Mouse (Mus musculus) frontal cortex, adult 2 months (tissue): ENCODE measurements around the gene Hmox1. TPM values are rescaled to one million over a fixed set of nuclear protein-coding genes. Genes with fewer than 3 reads are reported as not detected.

Experiments
- DNase-seq, 2 experiments: peaks; one replicate each; pipeline ENCODE4 v3.0.0; 2022; ENCODE audit warnings: low spot score in 1 of 2; ENCODE audit errors: extremely low spot score in 1 of 2
- polyA plus RNA-seq: library from polyadenylated mRNA; depleted of rRNA; stranded (reverse); fragments of >200 nt; gene quantifications from 2 replicates; pipeline ENCODE4 v1.2.3, GENCODE M21; 2012

Gene Hmox1
- polyA plus RNA-seq, 1 experiment: 9.8 TPM

DNA sequence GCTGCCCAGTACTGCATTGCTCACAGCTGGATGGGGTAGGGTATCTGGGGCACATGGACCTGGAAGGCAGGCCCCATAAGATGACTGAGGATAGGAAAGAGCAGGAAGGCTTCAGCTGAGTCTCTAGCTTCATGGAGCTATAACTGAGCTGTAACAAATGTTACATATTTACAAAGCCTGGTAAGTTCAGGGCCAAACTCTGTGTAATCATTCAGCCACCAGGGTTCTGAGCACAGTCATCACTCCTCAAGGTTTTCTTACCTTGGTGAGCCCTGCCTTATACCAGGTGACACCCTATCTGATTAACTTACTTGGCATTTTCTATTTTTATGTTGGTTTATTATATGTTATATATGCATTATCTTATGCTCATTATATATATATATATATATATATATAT is 6.3 kb upstream of the Hmox1 start:
- DNase-seq: no peak

DNA sequence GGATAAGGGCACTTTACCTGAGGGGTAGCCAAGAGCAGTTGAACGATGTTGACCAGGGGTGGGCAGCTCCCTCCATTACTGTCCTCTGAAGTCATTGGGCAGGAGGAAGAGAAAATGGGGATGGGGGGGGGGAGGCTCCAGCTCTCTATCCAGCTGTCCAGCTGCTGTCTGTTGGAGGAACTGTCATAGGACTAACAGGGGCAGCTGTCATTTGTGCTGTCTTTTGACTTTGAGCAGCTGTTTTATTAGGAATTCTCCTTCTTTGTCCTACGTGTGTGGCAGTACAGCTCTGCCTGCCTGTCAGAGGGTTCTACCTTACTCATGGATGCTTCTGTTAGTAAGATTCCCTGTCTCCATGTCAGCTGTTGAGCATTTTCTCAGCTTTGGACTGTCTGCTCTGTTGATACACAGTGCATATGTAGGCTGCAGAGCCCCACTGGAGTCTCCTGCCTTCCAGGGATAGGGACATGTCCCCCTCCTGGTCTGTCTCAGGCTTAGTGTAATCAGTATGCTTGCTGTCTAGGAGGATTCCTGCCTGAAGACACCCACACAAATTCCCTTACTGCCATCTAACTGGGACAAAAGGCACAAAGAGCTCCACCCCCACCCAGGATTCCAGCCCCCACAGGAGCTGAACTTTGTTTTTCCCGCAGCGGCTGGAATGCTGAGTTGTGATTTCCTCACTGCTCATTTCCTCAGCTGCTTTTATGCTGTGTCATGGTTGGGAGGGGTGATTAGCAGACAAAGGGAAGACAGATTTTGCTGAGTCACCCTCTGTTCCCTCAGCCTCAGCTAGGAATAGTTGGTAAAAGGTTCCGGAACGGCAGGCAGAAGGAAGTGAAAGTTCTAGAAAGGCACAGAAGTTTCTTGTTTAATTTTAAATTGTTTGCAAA is 4.2 kb upstream of the Hmox1 start:
- peak; percentile 76 to 88 for DNase-seq

DNA sequence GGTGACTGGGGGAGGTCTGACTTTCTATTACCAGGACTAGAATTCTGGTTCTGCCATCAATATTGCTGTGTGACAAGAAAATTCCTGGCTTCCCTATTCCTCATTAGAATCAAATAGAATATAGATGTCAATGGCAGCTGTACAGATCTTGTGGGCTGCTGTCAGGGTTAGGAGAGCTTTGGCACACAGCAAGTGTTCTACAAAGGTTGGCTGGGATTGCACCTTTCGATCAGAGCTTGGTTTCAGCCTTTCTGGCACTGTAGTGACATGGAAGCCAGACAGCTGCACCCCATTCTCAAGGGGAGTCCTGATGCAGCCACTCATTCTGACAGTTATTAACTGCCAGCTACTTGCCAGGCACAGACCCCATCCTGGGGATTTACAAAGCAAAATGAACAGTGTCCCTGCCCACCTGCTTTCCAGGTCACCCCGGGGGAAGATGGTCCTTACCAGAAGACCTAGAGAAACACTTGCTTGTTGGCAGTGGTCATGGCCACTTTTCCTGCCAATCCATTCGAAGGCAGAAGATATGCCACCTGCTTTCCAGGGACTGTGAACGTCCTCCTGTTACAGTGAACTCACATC is 2.5 kb upstream of the Hmox1 start:
- DNase-seq: no peak

DNA sequence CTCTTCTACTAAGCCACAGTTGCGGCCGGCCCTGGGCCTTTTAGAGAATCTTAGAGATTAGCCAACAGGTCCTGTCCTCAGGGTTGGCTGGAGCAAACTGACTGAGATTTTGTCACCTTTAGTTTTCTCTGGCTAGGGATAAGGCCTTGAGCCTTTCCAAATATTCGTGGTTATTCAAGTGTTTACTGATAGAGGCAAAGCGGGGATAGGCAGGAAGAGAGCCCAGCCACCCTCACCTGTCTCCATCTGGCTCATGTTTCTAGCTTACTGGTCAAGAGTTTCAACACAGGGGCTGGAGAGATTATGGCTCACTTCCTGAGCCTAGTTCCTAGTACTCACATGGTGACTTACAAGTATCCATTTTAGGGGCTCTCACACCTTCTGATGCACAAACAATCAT is 9.5 kb downstream of the Hmox1 start:
- DNase-seq: no peak

DNA sequence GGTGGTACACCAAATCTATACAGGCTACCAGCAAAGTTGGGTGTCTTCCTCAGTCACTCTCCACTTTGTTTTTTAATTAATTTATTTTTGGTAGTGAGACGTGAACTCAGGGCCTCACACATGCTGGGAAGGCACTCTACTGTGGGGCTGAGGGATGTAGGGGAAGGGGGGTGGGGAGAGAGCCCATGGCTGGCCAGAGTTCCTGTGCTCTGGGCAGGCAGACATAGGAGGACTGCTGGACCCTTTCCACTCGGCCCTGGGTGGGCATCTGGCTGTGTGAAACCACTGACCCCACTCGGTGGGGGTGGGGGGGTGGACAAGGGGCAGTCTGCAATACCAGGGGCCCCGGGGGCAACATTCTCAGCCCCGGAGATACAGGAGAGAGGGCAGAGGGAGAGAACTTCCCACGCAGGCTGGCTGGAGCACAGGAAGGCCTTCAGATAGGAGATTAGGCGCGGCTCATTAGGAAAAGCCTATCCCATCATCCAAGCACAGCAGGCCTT is 10.0 kb downstream of the Hmox1 start:
- DNase-seq: no peak

DNA sequence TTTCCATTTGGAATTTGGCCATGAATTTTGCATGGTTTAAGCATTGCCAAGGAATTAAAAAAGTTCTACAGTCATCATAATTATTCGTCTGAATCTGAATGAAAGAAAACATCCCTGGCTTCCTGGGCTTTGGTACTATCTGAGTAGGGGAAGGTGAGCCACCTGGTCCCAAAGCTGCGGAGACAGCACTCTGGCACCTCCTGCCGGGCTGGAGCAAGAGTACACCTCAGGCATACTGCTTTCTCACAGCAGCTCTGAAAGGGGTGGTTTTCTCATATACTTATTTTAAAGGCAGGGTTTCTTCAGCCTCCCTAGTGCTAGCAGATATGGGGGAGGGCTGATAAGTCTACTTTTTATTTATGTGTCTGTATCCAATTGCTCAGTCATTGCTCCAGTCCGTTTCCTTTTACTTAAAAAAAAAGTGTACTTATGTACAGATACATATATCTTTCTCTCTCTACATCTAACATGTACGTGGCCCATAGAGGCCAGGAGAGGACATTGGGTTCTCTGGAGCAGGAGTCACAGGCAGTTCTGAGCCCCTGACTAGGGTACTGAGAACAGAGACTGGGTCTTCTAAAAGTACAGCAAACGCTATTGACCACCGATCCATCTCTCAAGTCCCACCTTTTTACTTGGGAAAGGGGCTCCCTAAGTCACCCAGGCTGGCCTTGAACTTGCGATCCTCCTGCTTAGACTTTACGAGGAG is 15.3 kb downstream of the Hmox1 start:
- DNase-seq: peak; percentile 36 to 83

DNA sequence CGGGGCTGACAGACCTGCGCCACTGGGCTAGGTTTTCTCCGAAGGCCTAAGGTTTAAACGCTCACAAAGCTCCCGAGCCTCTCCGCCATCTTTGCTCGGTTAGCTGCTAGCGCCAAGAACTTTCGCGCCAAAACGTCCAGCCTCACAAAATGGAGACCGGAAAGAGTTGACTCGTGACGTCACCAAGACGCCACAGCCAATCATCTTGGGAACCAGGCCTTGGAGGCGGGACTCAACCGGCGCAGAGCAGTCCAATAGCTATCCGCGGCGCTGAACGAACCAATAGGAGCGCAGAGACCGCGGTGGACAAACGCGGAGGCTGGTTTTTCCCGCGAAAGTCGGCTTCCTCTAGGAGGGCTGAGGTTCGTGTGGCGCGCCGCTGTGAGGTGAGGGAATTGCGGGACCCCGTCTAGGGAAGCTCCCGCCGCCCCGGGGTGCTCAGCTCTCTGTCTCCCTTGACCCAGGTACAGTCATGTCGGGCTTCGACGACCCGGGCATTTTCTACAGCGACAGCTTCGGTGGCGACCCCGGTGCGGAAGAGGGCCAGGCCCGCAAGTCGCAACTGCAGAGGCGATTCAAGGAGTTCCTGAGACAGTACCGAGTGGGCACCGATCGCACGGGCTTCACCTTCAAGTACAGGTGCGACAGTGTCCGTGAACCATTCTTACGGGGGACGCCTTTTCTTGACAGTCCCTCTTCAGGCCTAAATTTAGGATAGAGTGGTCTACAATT is 16.0 kb downstream of the Hmox1 start, which contains the start of gene Mcm5:
TSS of gene Mcm5 (plus strand) at position 334 of the 732 bp plus-strand sequence.
- DNase-seq: peak; percentile 99 to 100

DNA sequence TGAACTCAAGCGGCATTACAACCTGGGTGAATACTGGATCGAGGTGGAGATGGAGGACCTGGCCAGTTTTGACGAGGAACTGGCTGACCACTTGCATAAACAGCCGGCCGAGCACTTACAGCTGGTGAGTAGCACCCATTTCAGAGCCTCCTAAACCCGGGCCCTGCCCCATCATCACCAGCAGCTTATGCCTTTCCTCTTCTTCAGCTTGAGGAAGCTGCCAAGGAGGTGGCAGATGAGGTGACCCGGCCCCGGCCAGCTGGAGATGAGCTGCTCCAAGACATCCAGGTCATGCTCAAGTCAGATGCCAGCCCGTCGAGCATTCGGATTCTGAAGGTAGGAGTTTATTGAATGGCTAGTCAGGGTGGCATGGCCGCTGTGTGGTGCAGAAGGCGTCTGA is 16.7 kb downstream of the Hmox1 start:
- no peak for DNase-seq

DNA sequence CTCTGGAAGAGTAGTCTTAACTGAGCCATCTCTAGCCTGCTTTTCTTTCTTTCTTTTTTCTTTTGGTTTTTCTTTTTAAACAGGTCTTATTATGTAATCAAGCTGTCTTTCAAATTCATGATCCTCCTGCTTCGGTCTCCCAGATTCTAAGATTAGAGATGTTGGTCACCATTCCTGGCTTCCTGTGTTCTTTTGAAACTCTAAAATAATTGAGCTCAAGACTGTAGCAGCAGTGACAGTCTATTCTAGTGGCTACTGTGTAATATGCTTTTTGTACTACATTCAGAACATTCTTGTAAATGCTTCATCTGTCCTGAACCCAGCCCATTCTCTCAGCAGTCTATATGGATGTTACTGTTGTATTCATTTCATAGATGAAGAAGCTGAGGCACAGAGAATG is 25.1 kb downstream of the Hmox1 start:
- DNase-seq: no peak

DNA sequence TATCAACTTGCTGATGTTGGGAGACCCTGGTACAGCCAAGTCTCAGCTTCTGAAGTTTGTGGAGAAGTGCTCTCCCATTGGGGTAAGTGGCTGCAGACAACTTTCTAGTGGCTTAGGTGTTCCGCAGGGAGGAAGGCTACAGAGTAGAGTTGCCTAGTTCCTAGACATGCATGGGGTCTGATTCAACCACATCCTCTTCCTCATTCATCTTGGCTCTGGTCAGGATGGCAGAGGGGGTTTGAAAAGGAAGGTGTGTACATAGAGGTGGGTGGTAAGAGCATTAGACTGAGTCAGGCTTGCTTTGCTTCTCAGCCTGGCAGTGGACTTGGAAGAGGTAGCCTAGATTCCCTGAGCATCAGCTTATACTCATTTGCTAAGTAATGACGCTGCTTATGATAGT is 25.9 kb downstream of the Hmox1 start:
- DNase-seq: no peak

DNA sequence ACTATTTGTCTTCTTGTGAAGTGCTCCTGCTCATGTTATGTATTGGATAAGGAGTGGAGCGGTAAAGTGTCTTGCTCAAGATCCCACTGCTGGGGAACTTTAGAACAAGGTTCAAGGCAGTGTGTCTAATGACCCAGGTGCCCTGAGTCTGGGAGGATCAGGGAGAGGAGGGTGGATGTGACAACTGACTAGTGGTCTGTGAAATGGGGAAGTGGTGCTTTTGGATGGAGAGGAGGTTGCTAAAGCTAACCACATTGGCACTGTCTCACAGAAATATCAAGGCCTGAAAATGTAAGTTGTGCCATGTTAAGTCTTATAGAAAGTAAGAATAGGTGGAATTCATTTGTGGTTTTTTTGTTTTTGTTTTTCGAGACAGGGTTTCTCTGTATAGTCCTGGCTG is 26.3 kb downstream of the Hmox1 start:
- no peak for DNase-seq

DNA sequence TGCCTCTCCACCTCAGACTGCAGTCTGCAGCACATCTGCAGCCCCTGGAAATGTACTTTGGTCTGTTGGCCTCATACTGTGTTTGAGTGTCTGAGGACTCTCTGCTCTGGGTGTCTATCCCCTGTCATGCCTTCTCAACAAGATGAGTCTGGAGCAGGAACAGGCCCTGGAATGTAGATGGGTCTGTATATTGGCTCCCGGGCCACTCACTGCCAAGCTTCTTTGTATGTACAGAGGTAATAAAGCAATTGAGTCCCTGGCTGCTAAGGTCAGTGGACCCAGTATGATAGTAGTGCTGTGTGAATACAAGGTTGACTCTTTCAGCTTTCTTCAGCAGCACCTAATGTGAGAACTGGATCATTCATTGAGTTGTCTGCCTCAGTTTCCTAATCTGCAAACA is 34.0 kb downstream of the Hmox1 start:
- no peak for DNase-seq

DNA sequence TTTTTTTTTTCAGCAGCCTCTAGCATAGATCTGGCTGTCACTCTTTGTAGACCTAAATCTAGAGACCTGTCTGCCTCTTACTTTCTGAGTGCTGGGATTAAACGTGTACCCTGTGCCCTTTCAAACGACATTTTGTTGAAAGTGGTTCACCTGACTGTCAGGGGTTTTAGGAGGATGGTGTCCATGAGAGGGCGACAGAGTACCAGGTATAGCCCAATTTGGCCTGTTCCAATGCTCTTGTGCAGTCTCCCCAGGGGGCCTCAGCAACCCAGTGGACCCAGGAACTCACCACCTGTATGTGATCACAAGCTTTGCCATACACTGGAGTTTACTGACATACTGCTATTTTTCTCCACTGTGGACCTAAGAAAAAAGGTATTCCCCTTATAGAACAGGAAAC is 39.1 kb downstream of the Hmox1 start:
- peak in 1 of 2 experiments; percentile 80 for DNase-seq

DNA sequence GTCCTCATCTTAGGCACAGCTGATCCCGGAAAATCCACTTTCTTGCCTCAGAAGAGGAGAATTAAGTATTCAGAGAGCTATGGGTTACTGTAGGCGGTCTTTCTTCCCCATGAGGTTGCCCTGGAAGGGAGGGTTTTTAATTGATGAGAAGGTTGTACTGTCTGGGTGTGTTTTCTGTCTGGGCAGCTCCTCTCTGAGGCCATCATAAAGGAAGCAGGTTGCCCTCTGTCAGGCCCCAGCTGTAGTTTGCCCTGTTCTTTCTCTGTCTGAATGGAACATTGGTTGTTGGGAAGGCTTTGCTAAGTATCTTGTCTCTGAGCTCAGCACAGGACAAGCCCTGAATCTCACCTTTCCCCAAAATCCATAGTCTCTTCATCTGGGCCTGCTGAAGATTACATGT is 40.0 kb downstream of the Hmox1 start:
- no peak for DNase-seq

DNA sequence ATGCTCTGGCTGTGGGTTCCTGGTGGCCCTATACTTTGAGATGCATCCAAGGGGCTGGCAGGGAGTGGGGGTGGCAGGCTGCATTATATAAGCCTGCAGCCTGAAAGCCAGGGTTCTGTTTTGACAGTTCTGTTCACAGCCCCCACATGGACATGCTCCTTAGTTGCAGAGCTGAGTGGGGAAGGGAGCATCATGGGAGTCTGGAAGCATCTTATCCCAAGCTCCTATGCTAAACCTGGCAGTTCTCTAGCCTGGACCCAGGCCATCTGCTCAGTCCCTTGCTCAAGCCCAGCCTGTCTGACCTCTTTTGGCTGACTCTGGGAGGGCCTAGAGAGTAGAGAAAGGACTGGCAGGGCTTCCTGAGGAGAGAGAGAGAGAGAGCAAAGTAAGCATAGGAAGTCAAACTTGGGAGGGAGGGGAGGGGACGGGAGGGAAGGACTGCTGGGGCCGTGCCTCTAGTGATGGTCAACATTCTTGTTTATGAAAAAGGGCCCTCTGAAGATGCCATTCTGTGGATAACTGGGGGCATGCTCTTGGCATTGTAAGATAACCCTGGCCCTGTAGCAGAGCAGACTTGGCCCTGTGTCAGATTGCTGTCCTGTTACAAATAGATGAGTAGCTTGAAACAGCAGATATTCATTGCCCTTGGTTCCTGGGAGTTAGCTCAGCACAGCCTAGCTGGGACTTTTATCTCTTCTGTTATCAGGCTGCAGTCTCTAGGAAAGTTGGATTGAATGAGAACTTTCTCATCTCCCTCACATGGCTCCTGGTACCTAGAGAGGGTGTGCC is 41.4 kb downstream of the Hmox1 start:
- DNase-seq: peak; percentile 59 to 76

DNA sequence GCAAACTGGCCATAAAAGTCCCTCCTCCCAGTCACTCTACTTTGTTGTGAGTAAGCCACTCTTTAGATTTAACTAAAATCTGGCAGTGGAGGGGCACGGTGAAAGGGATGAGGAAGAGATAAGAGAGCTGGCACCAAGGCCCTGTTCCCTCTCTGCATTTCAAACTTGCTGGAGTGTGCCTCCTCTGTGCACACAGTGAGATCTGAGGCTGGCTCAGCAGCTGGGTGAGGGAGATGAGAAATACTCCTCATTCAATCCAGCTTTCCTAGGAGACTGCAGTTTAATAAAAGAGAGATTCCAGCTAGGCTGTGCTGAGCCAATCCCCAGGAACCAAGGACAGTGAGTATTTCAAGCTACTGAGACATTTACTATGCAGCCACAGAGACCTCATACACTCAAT is 42.3 kb downstream of the Hmox1 start:
- no peak for DNase-seq

DNA sequence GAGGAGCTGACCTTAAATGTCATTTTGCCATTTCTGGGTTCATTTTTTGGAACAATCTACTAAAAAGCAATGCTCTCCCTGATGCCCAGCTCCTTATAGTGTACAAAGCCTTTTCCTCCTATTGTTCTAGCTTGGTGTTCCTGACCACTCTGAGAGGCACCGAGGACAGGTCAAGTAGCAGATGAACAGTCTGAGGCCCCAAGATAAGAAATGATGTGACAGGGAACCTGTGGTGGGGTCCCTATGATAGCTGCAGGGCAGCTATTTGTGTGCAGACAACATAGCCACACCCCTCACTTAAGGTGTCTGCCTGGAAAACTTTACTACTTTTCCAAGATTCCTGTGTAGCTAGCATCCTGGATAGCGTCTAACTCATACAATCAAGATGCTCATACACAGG is 42.8 kb downstream of the Hmox1 start:
- DNase-seq: no peak

DNA sequence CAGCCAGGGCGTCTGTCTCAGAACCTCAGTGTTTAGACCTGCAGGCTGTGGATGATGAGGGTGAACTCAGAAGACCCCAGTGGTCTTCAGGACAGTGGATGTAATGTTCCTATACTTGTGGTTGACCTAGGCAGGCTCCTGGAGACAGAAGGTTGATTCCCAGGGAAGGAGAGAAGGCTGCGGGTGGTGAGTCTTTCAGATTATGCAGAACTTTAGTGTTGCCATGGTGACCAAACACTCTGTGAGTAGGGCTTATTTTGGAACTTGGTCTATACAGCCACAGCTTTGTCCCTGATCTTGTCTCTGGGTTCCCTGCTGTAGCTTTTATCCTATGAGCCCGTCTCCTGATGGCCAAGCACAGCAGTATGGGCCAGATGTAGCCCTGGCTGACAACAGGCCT is 44.1 kb downstream of the Hmox1 start:
- DNase-seq: peak in 1 of 2 experiments; percentile 70
